Mouse (Mus musculus): Measurements from ENCODE around the gene Olfr155. TPM values are rescaled to one million over a fixed set of nuclear protein-coding genes. Genes with fewer than 3 reads are reported as not detected.

The Olfr155 gene
- total RNA-seq, 2 experiments from 2014 or later, result not detected

- intact Hi-C loops (cut with DNase I), result no loop called here
- no peak for DNase-seq (ENCODE audit: low spot score in 2 of 2)
These were observed 28.2 kb downstream of the Olfr155 start for GRCm38 (mm10) chr4:43879566-43879965.

GRCm38 (mm10) chr4:43884196-43884595, 32.8 kb downstream of the Olfr155 start:
- intact Hi-C loops (cut with DNase I), result no loop called here
- DNase-seq (ENCODE audit: low spot score in 2 of 2), result no peak

- intact Hi-C loops (cut with DNase I), result no loop called here
- DNase-seq (ENCODE audit: low spot score in 2 of 2), result no peak
These were observed 39.9 kb downstream of the Olfr155 start for GRCm38 (mm10) chr4:43891247-43891646.

GRCm38 (mm10) chr4:43897209-43897608, 45.8 kb downstream of the Olfr155 start:
- no peak for DNase-seq (ENCODE audit: low spot score in 2 of 2)
- intact Hi-C loops (cut with DNase I), result no loop called here

- DNase-seq (ENCODE audit: low spot score in 2 of 2), result no peak
- intact Hi-C loops (cut with DNase I), result no loop called here
These were observed 47.8 kb downstream of the Olfr155 start for GRCm38 (mm10) chr4:43899197-43899596.

GRCm38 (mm10) chr4:43903690-43904089, 52.3 kb downstream of the Olfr155 start:
- intact Hi-C loops (cut with DNase I), result no loop called here
- DNase-seq (ENCODE audit: low spot score in 2 of 2), result no peak

GRCm38 (mm10) chr4:43906443-43906842, 55.1 kb downstream of the Olfr155 start:
- intact Hi-C loops (cut with DNase I), result loop anchor here (5.0 kb wide), 1 partner anchor 76 kb away; the partner anchor contains the start of gene Ccin
- peak; percentile 20 to 34 for DNase-seq (ENCODE audit: low spot score in 2 of 2)

Other genes starting within 250 kb of the Olfr155 start
- 10 to 100 TPM; 46.4 to 62.2 TPM for gene Npr2, start 219.6 kb upstream of the Olfr155 start, total RNA-seq (2021)
- gene Spag8, start 198.0 kb upstream of the Olfr155 start, total RNA-seq (2021), result 1 to 10 TPM in 1 of 2 experiments, under 1 TPM in 1; 0.91 to 1.1 TPM
- gene Hint2, start 195.1 kb upstream of the Olfr155 start, total RNA-seq (2021), result 10 to 100 TPM; 31.4 to 39.5 TPM
- gene Tmem8b, start 182.6 kb upstream of the Olfr155 start, total RNA-seq (2021), result 10 to 100 TPM; 65.1 to 67.9 TPM
- gene Fam221b, start 182.4 kb upstream of the Olfr155 start, total RNA-seq (2021), result 1 to 10 TPM; 2.1 to 2.3 TPM
- not detected for gene Olfr70, start 150.8 kb upstream of the Olfr155 start, total RNA-seq (2021)
- not detected for gene Olfr71, start 141.3 kb upstream of the Olfr155 start, total RNA-seq (2021)
- gene Hrct1, start 124.4 kb upstream of the Olfr155 start, total RNA-seq (2021), result 1 to 10 TPM; 1.2 to 1.7 TPM
- gene Spaar, start 121.5 kb upstream of the Olfr155 start, total RNA-seq (2021), result 1 to 10 TPM in 1 of 2 experiments, under 1 TPM in 1; 0.62 to 1.1 TPM
- not detected for gene Olfr159, start 80.6 kb upstream of the Olfr155 start, total RNA-seq (2021)
- gene Olfr156, start 27.7 kb upstream of the Olfr155 start, total RNA-seq (2021), result not detected
- gene Olfr157, start 11.4 kb upstream of the Olfr155 start, total RNA-seq (2021), result not detected
- gene Reck, start 24.0 kb downstream of the Olfr155 start, total RNA-seq (2021), result 1 to 10 TPM; 5.7 to 7.3 TPM
- 1 to 10 TPM; 2.5 to 3.2 TPM for gene Glipr2, start 105.8 kb downstream of the Olfr155 start, total RNA-seq (2021)
- not detected for gene Ccin, start 131.9 kb downstream of the Olfr155 start, total RNA-seq (2021)
- gene Clta, start 152.9 kb downstream of the Olfr155 start, total RNA-seq (2021), result 100 to 1,000 TPM; 266 to 296 TPM
- gene Gne, start 232.6 kb downstream of the Olfr155 start, total RNA-seq (2021), result 10 to 100 TPM; 45.5 to 56.8 TPM

Data from left cerebral cortex, postnatal 36 days (tissue).